Mouse (Mus musculus) cerebellum, adult 9-11 months (tissue): ENCODE data around the gene Hist1h4n.
"Not testable (repeated sequence)": the region's sequence is repeated elsewhere in the genome, so short reads cannot be mapped to it uniquely, and the experiment has no call there.

Experiments used
- DNase-seq: peaks from one replicate; pipeline ENCODE4 v3.0.0; 2022

The Hist1h4n gene

GRCm38 (mm10) chr13:21831418-21832394, at the start of gene Hist1h4n:
TSS of gene Hist1h4n (minus strand) at chr13:21832196.
- DNase-seq: peak; percentile 37

- DNase-seq: no peak
Measured at GRCm38 (mm10) chr13:21880735-21881134, 48.7 kb upstream of the Hist1h4n start.

- DNase-seq: not testable (repeated sequence)
Measured at GRCm38 (mm10) chr13:21865503-21865902, 33.5 kb upstream of the Hist1h4n start.

GRCm38 (mm10) chr13:21861608-21862007, 29.6 kb upstream of the Hist1h4n start:
- no peak for DNase-seq

GRCm38 (mm10) chr13:21855698-21856162, 23.7 kb upstream of the Hist1h4n start:
- DNase-seq: peak; percentile 68

- DNase-seq: peak; percentile 86
Measured at GRCm38 (mm10) chr13:21855146-21855545, 23.1 kb upstream of the Hist1h4n start.

GRCm38 (mm10) chr13:21852215-21852945, 20.4 kb upstream of the Hist1h4n start:
- no peak for DNase-seq

- not testable (repeated sequence) for DNase-seq
Measured at GRCm38 (mm10) chr13:21850696-21851095, 18.7 kb upstream of the Hist1h4n start.

- no peak for DNase-seq
Measured at GRCm38 (mm10) chr13:21847883-21848282, 15.9 kb upstream of the Hist1h4n start.

- DNase-seq: not testable (repeated sequence)
Measured at GRCm38 (mm10) chr13:21846356-21846755, 14.4 kb upstream of the Hist1h4n start.

- DNase-seq: not testable (repeated sequence)
Measured at GRCm38 (mm10) chr13:21840508-21840907, 8.5 kb upstream of the Hist1h4n start.

- not testable (repeated sequence) for DNase-seq
Measured at GRCm38 (mm10) chr13:21833461-21833860, 1.5 kb upstream of the Hist1h4n start, which contains the start of the genes Hist1h2ap and Hist1h2br. TSS of gene Hist1h2ap (minus strand) at chr13:21833507. TSS of gene Hist1h2br (plus strand) at chr13:21833743.

GRCm38 (mm10) chr13:21830344-21830743, 1.7 kb downstream of the Hist1h4n start:
- no peak for DNase-seq

GRCm38 (mm10) chr13:21828511-21828910, 3.5 kb downstream of the Hist1h4n start:
- no peak for DNase-seq

- DNase-seq: not testable (repeated sequence)
Measured at GRCm38 (mm10) chr13:21820082-21820890, 11.7 kb downstream of the Hist1h4n start.

- DNase-seq: not testable (repeated sequence)
Measured at GRCm38 (mm10) chr13:21812092-21812491, 19.9 kb downstream of the Hist1h4n start.

- peak; percentile 26 for DNase-seq
Measured at GRCm38 (mm10) chr13:21811539-21811938, 20.5 kb downstream of the Hist1h4n start, which contains the start of gene Hist1h4m. TSS of gene Hist1h4m (plus strand) at chr13:21811746.

GRCm38 (mm10) chr13:21811074-21811473, 20.9 kb downstream of the Hist1h4n start:
- not testable (repeated sequence) for DNase-seq

- DNase-seq: not testable (repeated sequence)
Measured at GRCm38 (mm10) chr13:21810073-21810472, 21.9 kb downstream of the Hist1h4n start, which contains the start of the genes Hist1h2bq and Hist1h2ao. TSS of gene Hist1h2bq (minus strand) at chr13:21810197. TSS of gene Hist1h2ao (plus strand) at chr13:21810465.

- DNase-seq: not testable (repeated sequence)
Measured at GRCm38 (mm10) chr13:21803058-21803457, 28.9 kb downstream of the Hist1h4n start.

GRCm38 (mm10) chr13:21797163-21797562, 34.8 kb downstream of the Hist1h4n start:
- not testable (repeated sequence) for DNase-seq

- no peak for DNase-seq
Measured at GRCm38 (mm10) chr13:21795584-21795983, 36.4 kb downstream of the Hist1h4n start.
